Mouse (Mus musculus): ENCODE measurements around the gene Mustn1. TPM values are rescaled to one million over a fixed set of nuclear protein-coding genes. Genes with fewer than 3 reads are reported as not detected.

Gene Mustn1
- polyA plus RNA-seq, 1 experiment = 1.9 TPM

GRCm38 (mm10) chr14:30903036-30903435 is 24.0 kb downstream of the Mustn1 start:
- H3K27ac ChIP-seq (ENCODE audit: insufficient read depth, low read length) = no peak overlapping the region
- DNase-seq = no peak
- no peak overlapping the region for H3K4me3 ChIP-seq (replicated peaks; ENCODE audit: insufficient read depth, low read depth, low read length)
- H3K27me3 ChIP-seq (ENCODE audit: control insufficient read depth, insufficient read depth, low read length) = no peaks in the 10 kb centered on the region
- no peaks in the 10 kb centered on the region for H3K4me1 ChIP-seq (ENCODE audit: control insufficient read depth, insufficient read depth, low read length)
- 64% methylated on average over 3 of the region's 3 CpGs for WGBS
- TF ChIP-seq CTCF (IDR thresholded peaks at IDR 0.05; ENCODE audit: borderline replicate concordance, insufficient read depth, low read depth, low read length) (no peak), POLR2A (IDR thresholded peaks at IDR 0.05; ENCODE audit: borderline replicate concordance, insufficient read depth, low read length) (no peak)

GRCm38 (mm10) chr14:30904307-30904706 is 25.3 kb downstream of the Mustn1 start:
- H3K27me3 ChIP-seq (ENCODE audit: control insufficient read depth, insufficient read depth, low read length) = no peaks in the 10 kb centered on the region
- no peaks in the 10 kb centered on the region for H3K4me1 ChIP-seq (ENCODE audit: control insufficient read depth, insufficient read depth, low read length)
- TF ChIP-seq POLR2A (IDR thresholded peaks at IDR 0.05; ENCODE audit: borderline replicate concordance, insufficient read depth, low read length) (no peak), CTCF (IDR thresholded peaks at IDR 0.05; ENCODE audit: borderline replicate concordance, insufficient read depth, low read depth, low read length) (no peak)
- DNase-seq = no peak
- 52% methylated on average over 8 of the region's 8 CpGs for WGBS
- H3K4me3 ChIP-seq (replicated peaks; ENCODE audit: insufficient read depth, low read depth, low read length) = no peak overlapping the region
- H3K27ac ChIP-seq (ENCODE audit: insufficient read depth, low read length) = no peak overlapping the region

GRCm38 (mm10) chr14:30906001-30906400 is 27.0 kb downstream of the Mustn1 start:
- Histone ChIP-seq H3K4me1 (ENCODE audit: control insufficient read depth, insufficient read depth, low read length) (no peaks in the 10 kb centered on the region), H3K27me3 (ENCODE audit: control insufficient read depth, insufficient read depth, low read length) (no peaks in the 10 kb centered on the region), H3K4me3 (replicated peaks; ENCODE audit: insufficient read depth, low read depth, low read length) (no peak overlapping the region), H3K27ac (ENCODE audit: insufficient read depth, low read length) (no peak overlapping the region)
- DNase-seq = no peak
- 81% methylated on average over 6 of the region's 6 CpGs for WGBS
- no peak for TF ChIP-seq CTCF (IDR thresholded peaks at IDR 0.05; ENCODE audit: borderline replicate concordance, insufficient read depth, low read depth, low read length)
- TF ChIP-seq POLR2A (IDR thresholded peaks at IDR 0.05; ENCODE audit: borderline replicate concordance, insufficient read depth, low read length) = no peak

- WGBS = 82% methylated on average over 3 of the region's 3 CpGs
- no peaks in the 10 kb centered on the region for H3K4me1 ChIP-seq (ENCODE audit: control insufficient read depth, insufficient read depth, low read length)
- no peak overlapping the region for H3K4me3 ChIP-seq (replicated peaks; ENCODE audit: insufficient read depth, low read depth, low read length)
- H3K27me3 ChIP-seq (ENCODE audit: control insufficient read depth, insufficient read depth, low read length) = no peaks in the 10 kb centered on the region
- TF ChIP-seq CTCF (IDR thresholded peaks at IDR 0.05; ENCODE audit: borderline replicate concordance, insufficient read depth, low read depth, low read length) (no peak), POLR2A (IDR thresholded peaks at IDR 0.05; ENCODE audit: borderline replicate concordance, insufficient read depth, low read length) (no peak)
- H3K27ac ChIP-seq (ENCODE audit: insufficient read depth, low read length) = no peak overlapping the region
- DNase-seq = no peak
These were observed 28.8 kb downstream of the Mustn1 start for GRCm38 (mm10) chr14:30907814-30908265.

- H3K27ac ChIP-seq (ENCODE audit: insufficient read depth, low read length) = no peak overlapping the region
- 91% methylated on average over 8 of the region's 8 CpGs for WGBS
- H3K27me3 ChIP-seq (ENCODE audit: control insufficient read depth, insufficient read depth, low read length) = no peaks in the 10 kb centered on the region
- no peak for DNase-seq
- no peak overlapping the region for H3K4me3 ChIP-seq (replicated peaks; ENCODE audit: insufficient read depth, low read depth, low read length)
- no peaks in the 10 kb centered on the region for H3K4me1 ChIP-seq (ENCODE audit: control insufficient read depth, insufficient read depth, low read length)
- TF ChIP-seq POLR2A (IDR thresholded peaks at IDR 0.05; ENCODE audit: borderline replicate concordance, insufficient read depth, low read length) (no peak), CTCF (IDR thresholded peaks at IDR 0.05; ENCODE audit: borderline replicate concordance, insufficient read depth, low read depth, low read length) (no peak)
These were observed 32.1 kb downstream of the Mustn1 start for GRCm38 (mm10) chr14:30911141-30911540.

- no peak for DNase-seq
- Histone ChIP-seq H3K27ac (ENCODE audit: insufficient read depth, low read length) (no peak overlapping the region), H3K4me3 (replicated peaks; ENCODE audit: insufficient read depth, low read depth, low read length) (no peak overlapping the region), H3K27me3 (ENCODE audit: control insufficient read depth, insufficient read depth, low read length) (no peaks in the 10 kb centered on the region), H3K4me1 (ENCODE audit: control insufficient read depth, insufficient read depth, low read length) (no peaks in the 10 kb centered on the region)
- 78% methylated on average over 8 of the region's 8 CpGs for WGBS
- TF ChIP-seq POLR2A (IDR thresholded peaks at IDR 0.05; ENCODE audit: borderline replicate concordance, insufficient read depth, low read length) = no peak
- no peak for TF ChIP-seq CTCF (IDR thresholded peaks at IDR 0.05; ENCODE audit: borderline replicate concordance, insufficient read depth, low read depth, low read length)
These were observed 33.6 kb downstream of the Mustn1 start for GRCm38 (mm10) chr14:30912641-30913040.

GRCm38 (mm10) chr14:30913404-30913803 is 34.4 kb downstream of the Mustn1 start:
- Histone ChIP-seq H3K27ac (ENCODE audit: insufficient read depth, low read length) (no peak overlapping the region), H3K4me1 (ENCODE audit: control insufficient read depth, insufficient read depth, low read length) (no peaks in the 10 kb centered on the region), H3K4me3 (replicated peaks; ENCODE audit: insufficient read depth, low read depth, low read length) (no peak overlapping the region), H3K27me3 (ENCODE audit: control insufficient read depth, insufficient read depth, low read length) (no peaks in the 10 kb centered on the region)
- WGBS = 59% methylated on average over 5 of the region's 5 CpGs
- TF ChIP-seq POLR2A (IDR thresholded peaks at IDR 0.05; ENCODE audit: borderline replicate concordance, insufficient read depth, low read length) (no peak), CTCF (IDR thresholded peaks at IDR 0.05; ENCODE audit: borderline replicate concordance, insufficient read depth, low read depth, low read length) (no peak)
- DNase-seq = no peak

- Histone ChIP-seq H3K4me3 (replicated peaks; ENCODE audit: insufficient read depth, low read depth, low read length) (no peak overlapping the region), H3K27me3 (ENCODE audit: control insufficient read depth, insufficient read depth, low read length) (no peaks in the 10 kb centered on the region), H3K4me1 (ENCODE audit: control insufficient read depth, insufficient read depth, low read length) (no peaks in the 10 kb centered on the region), H3K27ac (ENCODE audit: insufficient read depth, low read length) (no peak overlapping the region)
- no peak for DNase-seq
- TF ChIP-seq POLR2A (IDR thresholded peaks at IDR 0.05; ENCODE audit: borderline replicate concordance, insufficient read depth, low read length) = no peak
- TF ChIP-seq CTCF (IDR thresholded peaks at IDR 0.05; ENCODE audit: borderline replicate concordance, insufficient read depth, low read depth, low read length) = no peak
- WGBS = 84% methylated on average over 1 of the region's 1 CpGs
These were observed 37.5 kb downstream of the Mustn1 start for GRCm38 (mm10) chr14:30916516-30916915.
